Mouse (Mus musculus) natural killer cell, adult 2 months (primary cell): ENCODE data around the gene Gm21983.

Source experiments
- DNase-seq, 2 experiments: peaks; one replicate each; pipeline ENCODE4 v3.0.0; 2022; ENCODE audit warnings: low spot score in 2 of 2

The Gm21983 gene

DNA sequence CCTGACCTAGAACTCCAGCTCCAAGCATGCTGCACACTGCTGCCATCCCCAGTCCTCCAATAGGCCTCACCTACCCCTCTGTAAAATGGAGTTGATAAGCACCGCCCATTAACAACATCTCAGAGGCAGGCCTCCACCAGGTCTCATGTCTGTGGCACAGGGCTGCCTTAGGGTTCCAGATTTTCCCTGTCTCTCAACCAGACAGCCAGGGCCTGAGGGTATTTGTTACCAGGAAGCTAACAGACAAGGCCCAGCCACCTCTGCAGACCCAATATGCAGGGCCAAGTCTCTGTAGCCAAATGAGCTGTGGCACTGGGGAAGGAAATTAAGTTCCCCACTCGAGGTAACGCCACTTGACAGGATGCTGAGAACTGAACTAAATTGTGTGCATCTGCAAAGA lies 20.0 kb downstream of the Gm21983 start:
- no peak for DNase-seq

DNA sequence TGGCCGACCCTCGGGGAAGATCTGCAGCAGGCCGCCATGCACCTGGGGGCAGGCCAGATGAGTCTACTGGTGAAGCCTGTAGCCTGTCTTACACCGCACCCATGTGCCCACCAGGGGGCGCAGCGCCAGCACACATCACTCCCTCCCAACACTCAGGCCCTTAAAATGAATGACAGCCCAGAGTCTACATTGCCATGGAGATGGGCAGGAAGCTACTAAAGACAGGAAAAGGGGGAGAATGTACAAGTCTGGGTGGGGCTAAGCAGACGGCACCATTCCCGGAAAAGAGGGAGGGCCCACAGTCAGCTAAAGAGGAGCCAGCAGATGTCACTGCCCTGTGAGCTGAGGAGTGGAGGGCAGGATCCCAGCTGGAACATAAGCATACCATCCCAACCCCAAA lies 21.0 kb downstream of the Gm21983 start:
- DNase-seq = peak; percentile 78 to 87

DNA sequence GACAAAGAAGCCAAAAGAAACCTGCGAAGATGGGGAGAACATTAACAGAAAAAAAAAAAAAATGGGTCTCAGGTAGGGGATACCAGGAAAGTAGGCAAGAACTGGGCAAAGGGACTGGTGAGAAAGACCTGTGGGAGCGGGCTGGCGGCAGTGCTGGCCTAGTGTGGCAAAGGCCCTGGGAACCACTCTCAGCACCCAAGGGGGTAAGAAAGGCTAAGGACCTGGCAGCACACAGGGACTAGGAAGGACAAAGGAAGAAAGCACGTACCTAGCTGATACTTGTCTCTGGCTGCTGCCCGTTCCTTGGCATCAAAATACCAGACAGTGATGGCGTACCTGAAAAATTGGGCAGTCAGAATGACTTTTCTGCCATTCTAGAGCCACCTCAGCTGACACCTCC lies 21.6 kb downstream of the Gm21983 start:
- no peak for DNase-seq

DNA sequence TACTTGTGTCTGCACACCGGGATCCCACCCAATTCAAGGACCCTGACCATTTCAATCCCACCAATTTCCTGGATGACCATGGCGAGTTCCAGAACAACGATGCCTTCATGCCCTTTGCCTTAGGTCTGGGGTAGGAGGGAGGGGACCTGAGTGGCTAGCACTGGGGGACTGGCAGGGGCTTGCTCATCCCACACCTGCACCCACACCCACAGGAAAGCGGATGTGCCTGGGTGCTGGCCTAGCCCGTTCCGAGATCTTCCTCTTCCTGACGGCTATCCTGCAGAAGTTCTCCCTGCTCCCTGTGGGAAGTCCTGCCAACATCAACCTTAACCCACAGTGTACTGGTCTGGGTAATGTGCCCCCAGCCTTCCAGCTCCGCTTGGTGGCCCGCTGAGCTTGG lies 22.7 kb downstream of the Gm21983 start:
- no peak for DNase-seq

DNA sequence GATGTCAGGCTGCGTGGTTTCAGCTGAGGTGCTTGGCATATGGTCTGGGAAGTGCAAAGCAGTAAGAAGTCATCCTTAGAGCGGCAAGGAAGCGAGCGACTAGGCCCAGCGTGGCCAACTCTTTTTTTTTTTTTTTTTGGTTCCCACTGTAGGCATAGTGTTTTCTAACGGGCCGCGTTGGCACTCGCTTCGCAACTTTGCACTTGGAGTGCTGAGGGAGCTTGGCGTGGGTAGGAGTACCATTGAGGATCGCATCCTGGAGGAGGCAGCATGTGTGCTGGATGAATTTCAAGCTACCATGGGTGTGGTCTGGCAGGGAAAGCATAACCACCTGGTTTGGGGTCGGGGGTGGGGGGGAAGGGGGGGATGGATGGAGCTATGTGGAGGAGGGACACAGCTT lies 24.9 kb downstream of the Gm21983 start:
- DNase-seq = no peak

DNA sequence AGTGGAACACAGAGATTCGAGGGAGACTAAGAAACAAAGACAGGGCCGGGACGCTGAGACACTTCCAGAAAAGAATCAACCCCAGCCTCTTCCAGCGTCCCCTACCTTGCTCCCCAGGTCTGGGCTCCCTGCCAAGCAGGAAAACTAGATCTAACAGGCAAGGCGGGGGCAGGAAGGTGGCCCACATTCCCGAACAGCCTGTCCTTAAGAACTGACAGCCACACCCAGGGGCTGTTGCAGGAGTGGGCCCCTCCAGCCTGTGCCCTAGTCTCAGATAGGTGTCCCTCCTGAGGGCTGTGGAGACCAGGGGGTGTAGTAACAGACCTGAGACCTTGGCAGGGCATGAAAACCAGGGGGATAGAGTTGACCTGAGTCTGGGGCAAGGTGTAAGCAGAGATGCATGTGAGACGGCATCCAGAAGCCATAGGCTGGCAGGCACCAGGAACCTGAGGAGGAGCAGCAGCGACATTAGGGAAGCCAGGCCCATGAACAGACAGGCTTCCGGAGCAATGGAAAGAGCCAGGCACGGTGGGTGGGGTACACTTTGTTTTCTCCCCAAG lies 27.6 kb downstream of the Gm21983 start, which contains the start of gene Cyp2t4:
Cyp2t4 (plus strand) TSS at position 510 of the 560 bp plus-strand sequence.
- no peak for DNase-seq

DNA sequence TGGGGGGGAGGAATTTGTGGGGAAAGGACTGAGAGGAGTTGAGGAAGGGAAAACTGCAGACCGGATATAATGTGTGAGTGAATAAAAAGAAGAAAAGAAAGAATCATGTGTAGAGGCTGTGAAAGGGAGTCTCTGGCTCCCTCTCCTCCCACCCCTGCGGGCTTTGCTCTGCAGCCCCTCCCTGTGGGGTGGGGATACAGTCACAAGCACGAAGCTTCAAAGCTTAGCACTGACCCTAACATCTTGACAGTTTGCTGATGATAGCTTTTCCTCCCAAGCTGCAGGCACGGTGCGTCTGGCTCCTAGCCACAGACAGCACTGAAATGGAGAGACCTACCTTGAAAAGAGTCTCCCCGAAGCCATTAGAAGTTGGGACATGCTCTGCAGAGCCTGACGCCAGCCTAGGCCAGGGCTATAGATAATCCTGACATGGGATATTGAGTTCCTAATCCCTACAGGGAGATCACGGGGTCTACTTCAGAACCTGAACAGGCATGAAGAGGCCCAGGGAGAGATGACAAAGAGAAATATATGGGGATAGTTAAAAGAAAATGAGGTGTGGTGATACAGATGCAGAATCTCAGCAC lies 44.4 kb downstream of the Gm21983 start:
- no peak for DNase-seq

DNA sequence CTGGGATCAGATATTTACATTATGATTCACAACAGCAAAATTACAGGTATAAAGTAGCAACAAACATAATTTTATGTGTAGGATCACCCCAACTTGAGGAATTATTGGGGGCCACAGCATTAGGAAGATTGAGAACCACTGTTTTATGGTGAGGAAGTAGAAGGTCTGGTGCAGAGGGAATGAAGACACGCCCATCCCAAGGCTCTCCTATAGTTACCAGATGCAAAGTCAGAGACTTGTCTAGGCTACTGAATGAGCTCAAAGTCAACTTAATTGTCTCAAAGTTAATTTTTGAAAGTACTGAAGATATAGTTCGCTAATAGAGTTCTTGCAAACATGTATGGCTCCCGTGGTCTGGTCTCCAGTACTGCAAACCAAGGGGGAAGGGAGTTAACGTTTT lies 47.1 kb downstream of the Gm21983 start:
- no peak for DNase-seq

DNA sequence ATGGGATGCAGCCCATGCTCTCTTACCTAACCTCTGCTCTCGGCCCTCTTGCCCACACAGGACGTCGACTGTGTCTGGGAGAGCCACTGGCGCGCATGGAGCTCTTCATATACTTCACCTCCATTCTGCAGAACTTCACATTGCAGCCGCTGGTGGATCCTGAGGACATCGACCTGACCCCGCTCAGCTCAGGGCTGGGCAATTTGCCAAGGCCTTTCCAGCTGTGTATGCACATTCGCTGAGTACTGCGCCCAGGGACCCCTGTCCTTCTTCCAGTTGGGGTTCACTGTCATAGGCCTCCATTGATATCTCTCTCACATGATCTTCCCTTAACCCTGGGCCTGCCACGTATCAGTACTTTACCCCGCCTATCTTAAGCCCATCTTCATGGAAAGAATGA lies 47.7 kb downstream of the Gm21983 start:
- no peak for DNase-seq

DNA sequence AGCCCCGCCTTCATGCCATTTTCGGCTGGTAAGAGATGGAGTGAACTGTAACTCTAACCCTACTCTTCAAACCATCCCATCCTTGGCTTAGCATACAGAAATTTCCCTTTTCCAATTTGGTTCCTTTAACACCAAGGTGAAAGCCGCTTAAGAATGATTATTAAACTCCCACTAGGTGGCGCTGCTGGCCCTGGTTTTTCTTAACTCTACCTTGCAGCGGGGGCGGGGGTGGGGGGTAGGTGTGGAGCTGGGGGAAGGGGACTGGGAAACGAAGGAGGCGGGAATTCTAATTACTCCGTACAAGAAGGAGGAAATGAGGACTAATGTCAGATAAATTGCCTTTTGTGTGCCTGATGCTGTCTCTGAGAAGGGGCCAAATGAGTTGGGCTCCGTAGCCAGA lies 48.3 kb downstream of the Gm21983 start:
- DNase-seq = peak; percentile 11 to 27

DNA sequence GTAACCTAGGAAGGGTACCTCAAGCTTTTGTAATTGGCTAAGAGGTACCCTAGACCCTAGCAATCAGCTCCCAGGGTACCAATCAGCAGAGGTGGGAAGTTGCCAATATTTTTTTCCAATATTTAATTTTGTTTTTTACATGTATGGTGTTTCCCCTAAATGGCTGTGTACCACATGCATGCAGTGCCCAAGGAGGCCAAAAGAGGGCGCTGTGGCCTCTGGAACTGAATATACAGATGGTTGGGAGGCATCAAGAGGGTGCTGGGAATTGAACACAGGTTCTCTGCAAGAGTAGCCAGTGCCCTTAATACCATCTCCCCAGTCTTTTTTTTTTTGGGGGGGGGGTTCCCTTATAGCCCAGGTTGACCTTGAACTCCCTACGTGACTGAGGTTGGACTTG lies 49.5 kb downstream of the Gm21983 start:
- no peak for DNase-seq

DNA sequence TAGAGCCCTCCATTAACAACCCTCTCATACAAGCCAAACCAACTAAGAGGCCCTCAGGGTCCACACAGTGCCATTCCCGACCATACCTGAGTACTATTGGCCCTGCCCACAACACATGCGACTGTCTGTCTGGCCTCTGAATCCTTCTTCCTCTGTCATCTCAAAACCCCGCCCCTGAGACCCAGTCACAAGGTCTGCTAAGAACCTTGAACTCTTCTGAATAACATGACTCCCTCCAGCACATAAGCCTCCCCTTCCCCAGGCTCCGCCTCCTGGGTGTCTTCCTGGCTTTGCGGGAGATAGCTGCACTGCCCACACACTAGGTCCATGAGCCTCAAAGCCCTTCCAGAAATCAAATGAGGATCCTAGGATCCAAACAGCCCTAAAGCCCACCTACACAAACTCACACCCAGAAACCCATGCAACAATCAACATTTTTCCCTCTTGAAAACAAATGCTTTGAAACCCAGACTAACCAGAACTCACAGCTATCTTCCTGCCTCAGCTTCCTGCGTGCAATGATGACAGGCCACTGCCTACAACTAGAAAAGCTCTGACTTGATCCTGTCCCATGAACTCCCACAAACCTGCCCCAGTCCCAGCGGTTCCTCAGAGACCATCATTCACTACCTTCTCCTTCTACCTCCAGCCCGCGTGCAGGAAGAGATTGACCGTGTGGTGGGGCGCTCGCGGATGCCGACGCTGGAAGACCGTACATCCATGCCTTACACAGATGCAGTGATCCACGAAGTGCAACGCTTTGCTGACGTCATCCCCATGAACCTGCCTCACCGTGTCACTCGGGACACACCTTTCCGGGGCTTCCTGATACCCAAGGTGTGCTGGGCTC lies 50.1 kb downstream of the Gm21983 start:
- DNase-seq = no peak

DNA sequence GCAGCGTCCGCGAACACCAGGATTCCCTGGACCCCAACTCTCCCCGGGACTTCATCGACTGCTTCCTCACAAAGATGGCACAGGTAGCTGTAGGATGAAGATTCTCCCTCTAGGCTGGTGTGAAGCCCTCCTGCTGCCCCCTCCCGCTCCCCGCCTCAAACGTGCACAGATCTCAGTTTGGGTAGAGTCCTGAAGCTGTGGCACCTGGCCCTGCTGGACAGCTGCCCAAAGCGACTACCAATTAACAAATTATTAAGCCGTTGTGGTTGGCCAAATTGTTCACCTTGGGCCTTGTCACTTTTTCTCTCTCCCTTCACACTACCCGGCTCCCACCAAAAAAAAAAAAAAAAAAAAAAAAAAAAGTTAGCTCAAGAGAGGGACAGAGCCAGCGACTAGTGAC lies 51.1 kb downstream of the Gm21983 start:
- DNase-seq = no peak

DNA sequence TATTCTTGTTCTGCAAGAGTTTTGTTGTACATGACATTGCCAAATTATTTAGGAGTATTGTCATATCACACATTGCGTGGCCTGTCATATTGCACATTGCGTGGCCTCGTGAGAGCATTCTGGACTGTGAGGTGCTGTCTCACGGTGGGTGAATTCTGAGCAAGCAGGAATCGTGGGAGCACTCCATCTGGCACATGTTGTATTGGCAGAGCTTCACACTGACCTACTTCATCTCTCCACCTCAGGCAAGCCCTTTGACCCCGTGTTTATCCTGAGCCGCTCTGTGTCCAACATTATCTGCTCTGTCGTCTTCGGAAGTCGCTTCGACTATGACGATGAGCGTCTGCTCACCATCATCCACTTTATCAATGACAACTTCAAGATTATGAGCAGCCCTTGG lies 51.9 kb downstream of the Gm21983 start:
- no peak for DNase-seq

DNA sequence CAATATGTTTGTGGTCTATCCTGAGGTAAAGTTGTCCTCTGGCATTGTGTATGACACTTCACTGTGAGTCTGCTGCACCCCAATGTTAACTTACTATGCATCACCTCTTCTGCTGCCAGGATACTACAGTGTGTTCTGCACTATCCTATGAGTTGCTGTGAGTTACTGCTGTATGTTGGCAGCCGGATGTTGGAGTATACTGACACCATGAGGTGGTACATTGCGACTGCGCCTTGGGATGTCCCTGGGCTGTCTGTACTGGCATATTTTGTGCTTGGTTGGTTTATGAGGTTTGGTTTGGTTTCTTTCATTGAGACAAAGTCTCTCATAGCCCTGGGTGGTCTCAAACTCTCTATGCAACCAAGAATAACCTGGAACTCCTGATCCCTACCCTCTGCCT lies 52.7 kb downstream of the Gm21983 start:
- no peak for DNase-seq

DNA sequence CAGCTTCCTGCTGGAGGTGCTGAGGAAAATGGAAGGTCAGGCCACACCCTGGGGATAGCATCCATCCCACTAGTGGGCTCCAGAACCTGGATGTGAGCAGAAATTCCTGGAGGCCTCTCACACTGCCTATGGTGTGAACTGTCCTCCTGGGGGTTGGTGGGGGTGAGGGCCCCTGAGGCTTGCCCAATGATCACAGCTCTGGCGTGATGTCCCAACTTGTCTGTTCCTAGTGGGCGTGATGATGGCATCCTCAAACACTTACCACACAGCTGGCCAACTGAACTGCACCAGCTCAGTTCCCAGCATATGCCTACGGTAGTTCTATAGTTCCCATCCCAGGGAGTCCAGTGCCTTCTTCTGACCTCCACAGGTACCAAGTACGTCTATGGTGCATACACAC lies 55.9 kb downstream of the Gm21983 start:
- DNase-seq = no peak

DNA sequence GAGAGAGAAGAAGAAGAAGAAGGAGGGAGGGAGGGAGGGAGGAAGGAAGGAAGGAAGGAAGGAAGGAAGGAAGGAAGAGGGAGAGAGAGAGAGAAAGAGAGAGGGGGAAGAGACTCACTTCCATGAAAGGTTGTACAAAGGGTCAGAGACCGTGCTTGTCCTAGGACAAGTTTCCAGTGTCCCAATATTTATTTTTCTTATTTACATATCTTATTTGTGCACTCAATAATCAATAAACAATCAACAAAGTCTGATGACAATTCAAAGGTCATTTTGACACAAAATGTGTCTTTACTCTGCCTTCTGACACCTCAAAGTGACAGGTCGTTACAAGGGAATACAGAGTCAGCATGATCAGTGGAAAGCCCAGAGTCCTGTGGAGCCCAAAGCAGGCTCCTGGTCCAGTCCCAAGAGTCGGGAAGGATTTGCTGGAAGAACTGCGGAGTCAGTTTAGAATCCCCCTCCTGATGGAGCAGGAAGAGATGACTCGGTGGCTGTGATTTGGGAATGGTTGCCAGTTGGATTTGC lies 56.5 kb downstream of the Gm21983 start:
- no peak for DNase-seq

DNA sequence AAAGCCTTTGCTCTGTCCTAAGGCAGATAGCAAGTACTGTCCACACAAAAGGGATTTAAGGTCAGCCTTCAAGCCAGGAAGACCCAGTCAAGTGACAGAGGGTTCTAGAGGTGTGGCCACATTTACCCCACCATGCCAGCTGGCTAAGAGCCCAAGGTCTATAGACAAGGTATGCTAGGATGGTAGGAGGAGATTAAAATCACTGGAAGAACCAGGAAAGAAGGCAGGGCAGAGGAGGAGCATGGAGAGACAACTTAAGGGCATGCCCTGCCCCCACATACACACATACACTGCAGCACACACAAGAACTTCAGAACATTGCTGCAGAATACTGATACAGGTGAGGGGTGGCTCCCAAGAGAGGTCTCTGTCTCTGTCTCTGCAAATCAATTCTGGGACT lies 61.2 kb downstream of the Gm21983 start, which contains the start of gene Cyp2f2:
Cyp2f2 (plus strand) TSS at position 234 of the 400 bp plus-strand sequence.
- no peak for DNase-seq
